Mouse (Mus musculus) ZHBTc4 (cell line): ENCODE results near the gene Ttc24.
A peak's percentile ranks its signal among the peaks of the same experiment; 100 is the strongest.

ENCODE experiments used
- DNase-seq: peaks from one replicate; pipeline ENCODE4 v3.0.0-alpha.2; 2011; ENCODE audit warnings: low read depth, low spot score

Gene Ttc24

DNA sequence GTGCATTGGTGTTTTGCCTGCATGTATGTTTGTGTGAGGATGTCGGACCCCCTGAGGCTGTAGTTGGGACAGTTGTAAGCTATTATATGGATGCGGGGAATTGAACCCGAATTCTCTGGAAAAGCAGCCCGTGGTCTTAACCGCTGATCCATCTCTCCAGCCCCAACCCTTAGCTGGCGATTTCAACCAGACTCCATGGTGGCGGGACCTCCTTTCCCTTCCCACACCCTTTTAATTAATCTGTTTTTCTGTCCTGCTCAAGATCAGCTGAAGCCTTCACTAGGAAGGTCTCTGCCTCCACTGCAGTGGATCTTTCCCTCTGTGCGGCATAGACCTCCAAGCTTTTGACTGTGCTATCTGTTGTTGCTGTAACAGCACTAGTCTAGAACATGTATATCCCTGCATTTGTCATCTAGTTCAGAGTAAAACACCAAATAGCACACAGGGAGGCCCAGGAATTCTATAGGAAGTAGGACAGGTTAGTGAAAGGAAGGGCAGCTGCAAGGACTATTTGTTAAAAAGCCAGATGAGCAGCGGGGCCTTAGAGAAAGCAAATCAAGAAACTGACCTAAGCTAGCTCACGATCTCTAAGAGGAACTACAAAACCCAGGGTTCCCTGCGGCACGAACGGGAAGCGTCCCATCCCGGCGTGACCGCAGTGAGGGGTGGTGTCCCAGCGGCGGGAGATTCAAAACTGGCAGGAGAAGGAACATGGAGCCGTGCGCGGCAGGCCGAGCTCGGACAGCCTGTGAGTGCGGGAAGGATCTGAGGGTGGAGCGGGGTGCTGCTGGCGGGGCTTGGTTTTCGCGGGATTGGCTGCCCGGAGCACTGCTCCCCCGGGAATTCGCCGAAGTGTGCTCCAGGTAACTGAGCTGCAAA, 3.5 kb upstream of the Ttc24 start, which contains the start of gene Iqgap3:
Iqgap3 (plus strand) TSS at position 627 of the 879 bp plus-strand sequence.
- DNase-seq = peak; percentile 93

GRCm38 (mm10) chr3:88077441-88077840, 663 bp downstream of the Ttc24 start:
- DNase-seq = peak; percentile 44

DNA sequence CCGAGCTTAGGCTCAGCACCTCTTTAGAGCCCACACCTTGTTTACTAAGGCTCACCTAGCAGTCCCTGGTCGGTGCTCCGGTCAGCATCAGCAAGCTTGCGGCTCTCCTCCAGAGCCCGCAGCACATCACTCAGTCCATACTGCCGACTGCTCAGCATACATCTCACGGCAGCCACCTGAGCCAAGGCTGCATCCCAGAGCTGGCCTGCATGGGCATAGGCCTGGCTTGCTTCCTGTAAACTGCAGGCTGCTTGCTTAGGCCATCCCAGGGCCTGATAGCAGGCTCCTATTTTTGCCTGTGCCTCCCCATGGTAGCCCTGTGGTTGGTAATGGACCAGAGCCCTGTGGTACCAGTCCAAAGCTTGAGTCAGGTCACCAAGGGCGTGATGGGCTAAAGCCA, 3.3 kb downstream of the Ttc24 start:
- no peak for DNase-seq

DNA sequence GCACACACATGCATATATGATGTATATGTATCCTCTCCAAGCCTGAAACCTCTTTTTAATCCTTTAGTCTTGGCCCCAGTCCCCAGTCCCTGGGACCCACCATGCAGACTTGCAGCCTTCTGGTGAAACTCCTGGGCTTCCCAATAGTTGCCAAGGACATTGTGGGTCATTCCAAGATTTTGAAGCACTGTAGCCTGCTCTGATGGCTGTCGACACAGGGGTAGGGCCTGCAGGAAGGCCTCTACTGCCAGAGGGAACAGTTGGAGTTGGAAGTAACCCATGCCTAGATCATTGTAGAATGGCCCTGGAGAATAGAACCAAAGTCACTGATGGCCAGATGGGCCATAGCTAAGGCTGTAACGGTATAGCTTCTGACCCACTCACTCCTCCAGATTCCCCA, 3.8 kb downstream of the Ttc24 start:
- DNase-seq = no peak

DNA sequence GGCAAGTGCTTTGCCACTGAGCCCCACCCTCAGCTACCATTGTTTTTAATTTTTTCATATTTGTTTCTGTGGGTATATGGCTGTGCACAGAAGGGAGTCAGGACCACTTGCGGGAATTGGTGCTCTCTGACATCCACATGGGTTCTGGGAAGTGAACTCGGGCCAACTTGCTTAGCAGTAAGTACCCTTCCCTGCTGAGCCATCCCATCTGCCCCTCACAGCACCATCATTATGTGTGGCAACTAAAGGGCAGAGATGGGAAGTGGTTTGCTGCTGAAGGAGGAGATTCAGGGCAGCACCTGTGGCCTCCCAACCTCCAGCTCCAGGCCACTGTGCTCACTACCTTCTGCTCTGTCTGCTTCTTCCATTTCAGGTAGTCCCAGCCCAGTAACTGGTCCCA, 4.5 kb downstream of the Ttc24 start:
- DNase-seq = no peak

GRCm38 (mm10) chr3:88071783-88072182, 6.3 kb downstream of the Ttc24 start:
- peak; percentile 87 for DNase-seq

DNA sequence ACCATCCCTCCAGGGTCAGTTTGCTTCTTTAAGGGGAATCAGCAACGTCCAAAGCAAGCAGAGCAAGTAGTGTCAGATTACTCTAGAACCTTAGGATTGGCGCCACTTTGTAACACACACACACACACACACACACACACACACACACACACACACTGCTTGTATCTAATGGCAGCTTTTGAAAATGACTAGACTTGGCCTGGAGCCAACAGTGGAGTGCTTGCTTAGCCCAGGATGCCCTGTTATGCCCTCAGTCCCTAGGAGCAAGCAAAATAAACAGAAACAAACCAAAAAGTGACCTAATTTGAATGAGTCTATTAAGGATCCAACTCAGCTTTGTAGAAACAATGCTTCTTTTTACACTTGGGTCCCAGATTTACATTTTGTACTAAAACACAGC, 9.7 kb downstream of the Ttc24 start:
- DNase-seq = no peak

DNA sequence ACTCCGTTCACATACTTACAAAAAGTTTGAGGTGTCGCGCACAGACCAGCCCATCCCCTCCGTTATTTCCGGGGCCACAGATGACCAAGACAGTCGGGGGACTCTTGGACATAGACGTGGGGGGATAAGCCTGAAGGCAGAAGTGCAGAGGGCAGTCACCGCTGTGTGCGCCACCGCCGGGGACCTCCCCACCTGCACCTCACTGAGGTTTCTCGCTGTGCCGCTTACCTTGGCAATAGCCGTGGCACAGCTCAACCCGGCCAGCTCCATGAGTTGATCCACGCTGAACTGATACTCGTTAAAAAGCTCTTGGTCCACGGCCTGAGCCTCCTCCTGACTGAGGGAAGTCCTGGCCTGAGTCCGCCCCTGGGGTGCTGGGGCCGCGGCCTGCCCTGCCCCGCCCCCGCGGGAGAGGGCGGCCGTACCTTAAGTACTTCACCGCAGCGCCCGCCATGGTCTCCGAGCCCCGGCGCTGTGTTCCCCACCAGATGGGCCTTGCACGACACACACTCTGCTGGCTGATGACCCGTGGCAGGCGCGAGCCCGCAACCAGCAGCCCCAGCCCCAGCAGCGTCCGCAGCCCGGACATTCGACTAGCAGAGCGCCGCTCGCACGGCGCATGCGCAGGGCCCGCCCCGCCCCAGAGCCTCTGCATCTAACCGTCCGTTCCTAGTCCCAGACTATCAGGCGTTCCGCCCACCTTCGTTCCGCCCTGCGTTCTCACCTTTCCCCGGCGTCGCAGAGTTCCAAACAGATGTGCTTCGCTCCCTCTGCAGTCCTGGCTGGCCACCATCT, 20.0 kb downstream of the Ttc24 start, which contains the start of gene Naxe:
Naxe (minus strand) TSS at position 594 of the 795 bp plus-strand sequence.
- DNase-seq = peak; percentile 98

DNA sequence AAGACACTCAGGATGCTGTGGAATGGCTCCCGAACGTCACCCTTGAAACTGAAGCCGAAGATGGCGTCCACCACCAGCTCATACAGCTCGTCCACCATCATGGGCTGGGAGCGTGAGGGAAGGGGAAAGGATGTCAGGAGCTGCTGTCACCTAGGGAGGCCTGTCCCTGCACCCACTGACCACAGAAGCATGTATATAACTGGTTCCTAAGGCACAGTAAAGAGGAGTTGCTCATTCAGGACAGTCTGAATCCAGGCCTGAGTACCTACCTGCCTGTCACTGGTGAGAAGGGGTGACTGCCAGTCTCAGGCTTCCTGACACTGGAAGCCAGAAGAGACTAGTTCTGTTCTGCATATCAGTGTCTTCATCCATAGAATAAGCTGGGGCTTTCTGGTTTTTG, 21.1 kb downstream of the Ttc24 start:
- DNase-seq = no peak

DNA sequence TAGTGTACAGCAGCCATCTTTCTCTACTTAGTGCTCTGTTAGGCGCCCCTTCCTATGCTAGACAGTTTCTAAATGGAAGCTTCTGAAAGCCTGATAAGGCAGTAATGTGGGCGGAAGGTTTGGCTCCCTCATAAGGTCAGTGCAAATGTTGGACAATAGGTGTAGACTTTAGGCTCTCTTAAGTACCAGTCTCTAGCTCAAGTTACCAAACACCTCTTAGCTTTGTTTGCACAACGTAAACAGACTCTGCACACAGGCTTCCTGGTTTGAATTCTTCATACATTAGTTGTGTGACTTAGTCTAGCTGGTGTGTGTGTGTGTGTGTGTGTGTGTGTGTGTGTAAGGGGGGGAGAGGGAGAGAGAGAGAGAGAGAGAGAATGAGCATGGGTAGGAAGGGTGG, 28.6 kb downstream of the Ttc24 start:
- no peak for DNase-seq

DNA sequence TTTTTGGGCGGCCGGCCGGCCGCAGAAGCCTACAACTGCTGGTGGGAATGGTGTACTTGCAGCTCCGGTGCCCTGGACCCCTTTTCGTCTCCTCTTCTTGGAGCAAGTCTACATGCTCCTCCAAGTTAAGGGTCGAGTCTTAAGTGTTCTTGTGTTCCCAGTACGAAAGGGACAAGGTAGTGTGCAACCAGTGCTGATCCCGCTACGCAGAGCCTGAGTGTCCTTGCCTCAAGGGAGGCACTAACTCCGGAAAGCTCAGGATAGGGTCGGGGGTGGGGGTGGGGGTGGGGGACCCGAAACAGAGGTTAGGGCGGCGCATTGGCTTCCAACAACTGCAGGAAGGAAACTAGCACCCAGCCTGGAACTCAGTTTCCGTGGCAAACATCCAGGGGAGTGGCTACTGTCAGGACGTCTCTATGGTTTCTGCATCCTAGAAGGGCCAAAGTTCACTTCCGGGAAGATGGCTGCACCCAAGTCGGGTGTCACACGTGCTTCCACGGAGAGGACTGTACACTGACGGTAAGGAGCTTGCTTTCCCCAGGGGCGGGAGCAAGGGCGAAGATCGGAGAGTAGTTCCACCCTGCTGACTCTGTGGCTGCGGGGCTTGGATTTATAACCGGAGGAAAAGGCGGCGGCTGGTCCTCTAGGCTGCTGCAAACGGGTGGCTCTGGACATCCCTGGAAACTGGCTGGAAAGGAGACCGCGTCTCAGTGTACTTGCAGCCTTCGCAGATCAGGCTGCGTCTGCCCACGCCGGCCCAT, 35.3 kb downstream of the Ttc24 start, which contains the start of gene Gpatch4:
Gpatch4 (plus strand) TSS at position 448 of the 761 bp plus-strand sequence.
- peak; percentile 96 for DNase-seq

DNA sequence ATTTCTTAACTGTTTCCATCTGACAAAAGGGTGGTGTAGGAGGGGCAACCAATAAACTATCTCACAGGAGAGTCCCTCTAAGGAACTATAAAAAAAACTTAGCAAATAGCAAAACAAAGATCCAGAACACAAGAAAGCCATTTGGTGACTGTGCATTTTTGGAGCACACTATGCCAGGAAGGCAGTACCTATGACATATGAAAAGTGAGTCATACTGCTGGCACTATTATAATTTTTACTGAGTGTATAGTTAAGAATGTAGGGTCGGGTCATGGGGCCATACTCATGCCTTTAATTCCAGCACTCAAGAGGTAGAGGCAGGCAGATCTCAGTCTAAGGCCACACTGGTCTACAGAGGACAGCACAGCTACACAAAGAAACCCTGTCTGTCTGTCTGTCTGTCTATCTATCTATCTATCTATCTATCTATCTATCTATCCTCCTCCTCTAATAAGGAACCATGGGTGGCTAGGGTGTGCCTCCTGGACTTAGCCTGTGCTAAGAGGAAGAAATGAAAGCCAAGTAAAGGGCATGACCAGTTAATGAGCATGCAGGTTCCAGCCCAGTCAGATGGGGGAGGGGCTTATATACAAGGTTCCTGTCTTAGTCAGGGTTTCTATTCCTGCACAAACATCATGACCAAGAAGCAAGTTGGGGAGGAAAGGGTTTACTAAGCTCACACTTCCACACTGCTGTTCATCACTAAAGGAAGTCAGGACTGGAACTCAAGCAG, 42.4 kb downstream of the Ttc24 start:
- no peak for DNase-seq

GRCm38 (mm10) chr3:88033506-88033905, 44.6 kb downstream of the Ttc24 start:
- DNase-seq = no peak

- peak; percentile 70 for DNase-seq
These were observed 47.3 kb downstream of the Ttc24 start for GRCm38 (mm10) chr3:88030608-88031395.

GRCm38 (mm10) chr3:88027434-88028186, 50.5 kb downstream of the Ttc24 start, which contains the start of gene Hapln2:
Hapln2 (minus strand) TSS chr3:88027583.
- DNase-seq = peak; percentile 66

GRCm38 (mm10) chr3:88026823-88027222, 51.3 kb downstream of the Ttc24 start:
- no peak for DNase-seq

DNA sequence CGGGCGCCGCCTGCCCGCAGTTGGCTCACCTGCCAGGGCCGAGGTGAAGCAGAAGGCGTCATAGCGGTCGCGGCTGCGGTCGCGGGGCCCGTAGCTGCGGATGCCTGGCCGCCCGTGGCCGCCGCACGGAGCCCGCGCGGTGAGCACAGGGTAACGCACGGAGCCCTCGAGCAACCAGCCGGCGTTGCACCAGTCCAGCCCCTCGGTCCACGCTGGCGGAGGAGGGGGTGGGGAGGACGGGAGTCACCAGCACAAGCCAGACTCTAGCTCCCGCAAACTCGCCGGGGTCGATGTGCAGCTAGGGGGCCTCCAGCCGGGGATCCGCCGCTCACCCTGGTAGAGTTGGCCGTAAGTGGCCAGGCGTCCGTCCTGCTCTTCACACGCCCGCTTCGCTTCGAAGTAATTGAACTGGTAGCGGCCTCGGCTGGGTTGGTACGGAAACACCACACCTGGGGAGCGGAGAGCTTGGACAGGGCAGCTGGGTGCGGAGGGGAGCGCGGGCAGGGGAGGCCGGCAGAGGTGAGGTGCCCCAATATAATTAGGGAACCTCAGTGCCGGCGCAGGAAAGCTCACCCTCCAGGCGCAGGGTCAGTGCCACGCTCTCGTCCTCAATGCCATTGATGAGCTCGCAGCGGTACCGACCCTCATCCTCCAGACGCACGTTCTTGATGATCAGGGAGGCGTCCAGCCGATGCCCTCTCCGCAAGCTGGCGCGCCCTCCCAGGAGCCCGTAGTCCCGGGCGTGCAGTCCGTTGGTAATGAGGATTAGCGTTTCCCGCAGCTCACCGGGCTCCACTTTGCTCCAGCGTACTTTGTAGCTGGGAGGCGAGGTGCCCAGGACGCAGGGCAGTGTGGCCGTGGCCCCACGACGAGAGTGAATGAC, 54.7 kb downstream of the Ttc24 start:
- DNase-seq = no peak
